Mouse (Mus musculus): ENCODE measurements around the gene AB124611. TPM values are rescaled to one million over a fixed set of nuclear protein-coding genes. Genes with fewer than 3 reads are reported as not detected.

The AB124611 gene
- polyA plus RNA-seq, 1 experiment from 2014 or later = 5.4 TPM

GRCm38 (mm10) chr9:21553607-21554273, 27.8 kb downstream of the AB124611 start:
- H3K4me3 ChIP-seq = no peak overlapping the region
- no peak overlapping the region for H3K27ac ChIP-seq
- no peaks in the 10 kb centered on the region for H3K9me3 ChIP-seq (replicated peaks)
- H3K9ac ChIP-seq = no peak overlapping the region
- 94% methylated on average over 6 of the region's 6 CpGs for WGBS
- H3K27me3 ChIP-seq = no peaks in the 10 kb centered on the region
- peaks cover 11% of the 10 kb centered on the region for H3K4me1 ChIP-seq
- no peak for ATAC-seq
- H3K36me3 ChIP-seq (ENCODE audit: poor library complexity, severe bottlenecking) = peaks cover 41% of the 10 kb centered on the region
- H3K4me2 ChIP-seq = no peak overlapping the region

DNA sequence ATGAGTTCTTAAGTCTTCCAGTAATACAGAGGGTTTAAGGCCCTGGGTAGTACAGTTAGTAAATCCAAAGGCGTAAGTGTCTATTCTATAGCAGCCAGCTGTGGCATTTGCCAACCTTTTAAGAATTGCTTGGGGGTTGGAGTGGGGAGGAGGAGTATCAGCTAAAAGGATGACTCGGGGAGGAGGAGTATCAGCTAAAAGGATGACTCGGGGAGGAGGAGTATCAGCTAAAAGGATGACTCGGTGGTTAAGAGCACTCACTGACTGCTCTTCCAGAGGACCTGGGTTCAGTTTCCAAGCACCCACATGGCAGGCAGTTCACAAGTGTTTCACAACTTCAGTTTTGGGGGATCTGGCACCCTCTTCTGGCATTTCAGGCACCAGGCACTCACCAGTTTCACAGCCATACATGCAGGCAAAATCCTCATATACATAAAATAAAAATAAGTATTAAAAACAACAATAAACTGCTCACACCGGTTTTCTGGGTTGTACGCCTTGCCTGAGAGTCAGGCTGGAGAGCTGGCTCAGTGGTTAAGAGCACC, 29.3 kb downstream of the AB124611 start:
- H3K4me2 ChIP-seq = no peak overlapping the region
- no peaks in the 10 kb centered on the region for H3K27me3 ChIP-seq
- peaks cover 5% of the 10 kb centered on the region for H3K4me1 ChIP-seq
- H3K4me3 ChIP-seq = no peak overlapping the region
- H3K9me3 ChIP-seq (replicated peaks) = no peaks in the 10 kb centered on the region
- WGBS = 87% methylated on average over 6 of the region's 6 CpGs
- ATAC-seq = no peak
- H3K36me3 ChIP-seq (ENCODE audit: poor library complexity, severe bottlenecking) = peaks cover 41% of the 10 kb centered on the region
- H3K27ac ChIP-seq = no peak overlapping the region
- H3K9ac ChIP-seq = no peak overlapping the region

- no peaks in the 10 kb centered on the region for H3K9me3 ChIP-seq (replicated peaks)
- no peak overlapping the region for H3K27ac ChIP-seq
- H3K36me3 ChIP-seq (ENCODE audit: poor library complexity, severe bottlenecking) = peaks cover 35% of the 10 kb centered on the region
- no peak overlapping the region for H3K4me3 ChIP-seq
- ATAC-seq = no peak
- no peaks in the 10 kb centered on the region for H3K4me1 ChIP-seq
- no peak overlapping the region for H3K4me2 ChIP-seq
- no peaks in the 10 kb centered on the region for H3K27me3 ChIP-seq
- no peak overlapping the region for H3K9ac ChIP-seq
- WGBS = 91% methylated on average over 2 of the region's 2 CpGs
Observed at GRCm38 (mm10) chr9:21556996-21557395, 31.0 kb downstream of the AB124611 start.

DNA sequence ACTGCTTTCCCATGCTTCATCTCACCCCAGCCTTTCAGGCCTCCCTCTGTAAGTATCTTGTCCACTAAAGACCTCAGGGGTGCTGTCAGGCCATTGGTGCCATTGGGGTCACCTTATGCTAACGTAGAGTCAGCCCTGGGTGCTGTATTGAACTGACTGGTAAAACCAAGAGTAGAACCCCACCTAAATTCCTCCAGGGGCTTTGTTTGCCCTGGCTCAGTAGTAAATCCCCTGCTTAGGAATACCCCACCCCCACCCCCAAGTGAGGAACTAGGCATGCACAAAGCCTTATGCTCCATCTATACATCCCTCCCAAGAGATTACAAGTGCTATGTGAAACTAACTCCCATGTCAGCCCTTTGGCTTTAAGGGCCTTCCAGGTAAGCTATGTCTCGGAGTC, 31.6 kb downstream of the AB124611 start:
- Histone ChIP-seq H3K9ac (no peak overlapping the region), H3K27me3 (no peaks in the 10 kb centered on the region), H3K4me2 (no peak overlapping the region), H3K4me3 (no peak overlapping the region), H3K36me3 (ENCODE audit: poor library complexity, severe bottlenecking) (peaks cover 38% of the 10 kb centered on the region), H3K9me3 (replicated peaks) (no peaks in the 10 kb centered on the region), H3K4me1 (no peaks in the 10 kb centered on the region), H3K27ac (no peak overlapping the region; the same call in 1 of the 2 replicates)
- ATAC-seq = no peak
- 92% methylated on average over 2 of the region's 2 CpGs for WGBS

DNA sequence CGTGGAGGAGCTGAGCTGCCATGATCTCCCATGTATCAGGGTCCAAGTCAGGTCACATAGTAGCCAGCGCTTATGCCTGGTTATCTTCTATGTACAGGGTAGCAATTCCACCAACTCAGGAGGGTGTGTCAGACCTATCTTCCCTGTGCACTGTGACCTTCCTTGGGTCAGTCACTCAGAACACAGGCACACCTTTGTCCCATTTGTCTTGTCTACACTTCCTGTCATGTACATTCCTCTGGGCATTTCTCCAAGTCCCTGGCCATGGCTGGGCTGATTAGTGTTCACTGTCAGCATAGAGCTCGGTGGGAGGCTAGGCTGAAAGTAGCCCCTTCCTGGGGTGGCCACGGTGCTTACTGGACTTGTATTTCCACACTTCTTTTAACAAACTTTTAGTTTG, 32.4 kb downstream of the AB124611 start:
- Histone ChIP-seq H3K4me3 (no peak overlapping the region), H3K9ac (no peak overlapping the region), H3K27me3 (no peaks in the 10 kb centered on the region), H3K4me2 (no peak overlapping the region), H3K9me3 (replicated peaks) (no peaks in the 10 kb centered on the region), H3K27ac (no peak overlapping the region), H3K4me1 (no peaks in the 10 kb centered on the region), H3K36me3 (ENCODE audit: poor library complexity, severe bottlenecking) (peaks cover 38% of the 10 kb centered on the region)
- 91% methylated on average over 4 of the region's 4 CpGs for WGBS
- no peak for ATAC-seq

DNA sequence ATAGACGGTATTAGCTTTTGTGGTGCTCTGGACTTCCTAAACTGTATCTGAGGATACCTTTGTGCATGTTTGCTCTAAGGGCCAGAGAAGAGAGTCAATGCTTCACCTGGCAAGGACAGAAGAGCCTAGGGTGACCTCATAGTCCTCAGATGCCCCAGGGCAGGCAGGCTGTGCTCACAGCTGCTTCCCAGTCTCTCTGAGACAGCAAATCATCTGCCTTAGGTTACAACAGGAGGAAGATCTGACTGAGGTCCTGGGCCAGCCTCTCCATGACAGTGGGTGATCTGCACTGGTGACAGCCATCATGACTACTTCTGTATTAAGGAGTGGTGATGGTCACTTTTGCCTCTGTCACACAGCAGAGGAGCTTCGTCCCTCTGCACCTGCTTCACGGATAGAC, 33.2 kb downstream of the AB124611 start:
- 94% methylated on average over 3 of the region's 3 CpGs for WGBS
- Histone ChIP-seq H3K36me3 (ENCODE audit: poor library complexity, severe bottlenecking) (peaks cover 34% of the 10 kb centered on the region), H3K4me2 (no peak overlapping the region), H3K4me3 (no peak overlapping the region), H3K4me1 (no peaks in the 10 kb centered on the region), H3K27ac (no peak overlapping the region), H3K9me3 (replicated peaks) (no peaks in the 10 kb centered on the region), H3K27me3 (no peaks in the 10 kb centered on the region), H3K9ac (no peak overlapping the region)
- ATAC-seq = no peak

GRCm38 (mm10) chr9:21564420-21564819, 38.4 kb downstream of the AB124611 start:
- 85% methylated on average over 1 of the region's 1 CpGs for WGBS
- Histone ChIP-seq H3K9me3 (replicated peaks) (no peaks in the 10 kb centered on the region), H3K4me1 (no peaks in the 10 kb centered on the region), H3K36me3 (ENCODE audit: poor library complexity, severe bottlenecking) (peaks cover 21% of the 10 kb centered on the region), H3K4me2 (no peak overlapping the region), H3K27ac (no peak overlapping the region), H3K27me3 (no peaks in the 10 kb centered on the region), H3K9ac (no peak overlapping the region), H3K4me3 (no peak overlapping the region)
- no peak for ATAC-seq

- no peak for ATAC-seq
- peaks cover 27% of the 10 kb centered on the region for H3K36me3 ChIP-seq (ENCODE audit: poor library complexity, severe bottlenecking)
- no peaks in the 10 kb centered on the region for H3K27me3 ChIP-seq
- WGBS = 91% methylated on average over 4 of the region's 4 CpGs
- no peak overlapping the region for H3K4me2 ChIP-seq
- H3K4me1 ChIP-seq = no peaks in the 10 kb centered on the region
- no peak overlapping the region for H3K27ac ChIP-seq
- no peaks in the 10 kb centered on the region for H3K9me3 ChIP-seq (replicated peaks)
- no peak overlapping the region for H3K4me3 ChIP-seq
- H3K9ac ChIP-seq = no peak overlapping the region
Observed at GRCm38 (mm10) chr9:21565004-21565586, 39.1 kb downstream of the AB124611 start.

- WGBS = 85% methylated on average over 1 of the region's 1 CpGs
- Histone ChIP-seq H3K4me1 (no peaks in the 10 kb centered on the region), H3K4me3 (no peak overlapping the region), H3K4me2 (no peak overlapping the region), H3K9ac (no peak overlapping the region), H3K27me3 (no peaks in the 10 kb centered on the region), H3K9me3 (replicated peaks) (no peaks in the 10 kb centered on the region), H3K36me3 (ENCODE audit: poor library complexity, severe bottlenecking) (peaks cover 39% of the 10 kb centered on the region), H3K27ac (no peak overlapping the region)
- ATAC-seq = no peak
Observed at GRCm38 (mm10) chr9:21566538-21566937, 40.6 kb downstream of the AB124611 start.

DNA sequence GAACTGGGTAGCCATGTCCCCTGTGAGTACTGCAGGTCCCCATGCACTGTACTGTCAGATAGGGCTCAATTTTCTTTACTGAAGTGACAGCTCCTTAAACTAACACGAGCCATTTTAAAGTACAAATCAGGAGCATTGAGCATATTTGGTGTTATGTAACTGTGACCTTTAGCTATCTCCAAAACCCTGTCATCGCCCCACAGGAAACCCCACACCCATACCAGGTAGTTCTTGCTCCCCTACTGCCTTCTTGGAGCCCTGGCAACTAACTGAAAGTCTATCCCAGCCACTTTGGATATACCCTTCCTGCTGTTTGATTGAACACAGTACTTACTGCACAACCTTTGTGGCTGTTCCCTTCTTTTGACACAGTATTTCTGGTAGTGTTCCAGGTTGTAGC, 41.1 kb downstream of the AB124611 start:
- peaks cover 41% of the 10 kb centered on the region for H3K36me3 ChIP-seq (ENCODE audit: poor library complexity, severe bottlenecking)
- H3K9ac ChIP-seq = no peak overlapping the region
- WGBS = 88% methylated on average over 2 of the region's 2 CpGs
- H3K4me2 ChIP-seq = no peak overlapping the region
- H3K27ac ChIP-seq = no peak overlapping the region
- H3K9me3 ChIP-seq (replicated peaks) = no peaks in the 10 kb centered on the region
- ATAC-seq = no peak
- H3K27me3 ChIP-seq = no peaks in the 10 kb centered on the region
- no peaks in the 10 kb centered on the region for H3K4me1 ChIP-seq
- no peak overlapping the region for H3K4me3 ChIP-seq

- H3K4me1 ChIP-seq = no peaks in the 10 kb centered on the region
- no peaks in the 10 kb centered on the region for H3K9me3 ChIP-seq (replicated peaks)
- no peak for ATAC-seq
- no peak overlapping the region for H3K27ac ChIP-seq
- H3K4me2 ChIP-seq = no peak overlapping the region
- no peaks in the 10 kb centered on the region for H3K27me3 ChIP-seq
- no peak overlapping the region for H3K4me3 ChIP-seq
- H3K9ac ChIP-seq = no peak overlapping the region
- 92% methylated on average over 8 of the region's 8 CpGs for WGBS
- peaks cover 52% of the 10 kb centered on the region for H3K36me3 ChIP-seq (ENCODE audit: poor library complexity, severe bottlenecking)
Observed at GRCm38 (mm10) chr9:21568657-21569255, 42.8 kb downstream of the AB124611 start.

- H3K27ac ChIP-seq = no peak overlapping the region
- no peaks in the 10 kb centered on the region for H3K4me1 ChIP-seq
- 96% methylated on average over 8 of the region's 8 CpGs for WGBS
- no peaks in the 10 kb centered on the region for H3K27me3 ChIP-seq
- no peak overlapping the region for H3K4me3 ChIP-seq
- peaks cover 91% of the 10 kb centered on the region for H3K36me3 ChIP-seq (ENCODE audit: poor library complexity, severe bottlenecking)
- no peak overlapping the region for H3K9ac ChIP-seq
- no peaks in the 10 kb centered on the region for H3K9me3 ChIP-seq (replicated peaks)
- ATAC-seq = no peak
- no peak overlapping the region for H3K4me2 ChIP-seq
Observed at GRCm38 (mm10) chr9:21574012-21574801, 48.2 kb downstream of the AB124611 start.
